Mouse (Mus musculus) brown adipose tissue, adult 24 weeks (tissue): Measurements from ENCODE around the gene Morc3. TPM values are rescaled to one million over a fixed set of nuclear protein-coding genes. Genes with fewer than 3 reads are reported as not detected.
"Not testable (repeated sequence)": the region's sequence is repeated elsewhere in the genome, so short reads cannot be mapped to it uniquely, and the experiment has no call there.

Experiments used
- H3K27ac ChIP-seq: fragments of 200-500 bp; replicated peaks from 2 replicates; pipeline ENCODE4 v1.5.1; 2012; ENCODE audit warnings: low read depth, mild to moderate bottlenecking, low read length
- H3K4me1 ChIP-seq: fragments of 200-500 bp; 2 replicates; pipeline ENCODE4 v1.6.1; 2012; ENCODE audit warnings: low read length, mixed read lengths; ENCODE audit not compliant: control insufficient read depth, insufficient read depth, insufficient read length
- H3K4me3 ChIP-seq: fragments of 200-500 bp; 2 replicates; pipeline ENCODE4 v1.5.1; 2012; ENCODE audit warnings: low read depth, mild to moderate bottlenecking, low read length, moderate library complexity; ENCODE audit not compliant: insufficient read depth
- polyA plus RNA-seq: library from polyadenylated mRNA; stranded (reverse); fragments of >200 nt; gene quantifications from 2 replicates; pipeline ENCODE4 v1.2.4, GENCODE M21; 2012; ENCODE audit not compliant: missing spikeins, insufficient read depth, insufficient read length

Gene Morc3
- polyA plus RNA-seq, 1 experiment: 9.4 TPM

GRCm38 (mm10) chr16:93807167-93807566 lies 24.8 kb upstream of the Morc3 start:
- peaks cover 3% of the 10 kb centered on the region; the same call in 1 of the 2 replicates for H3K4me1 ChIP-seq
- H3K27ac ChIP-seq: no peak overlapping the region
- H3K4me3 ChIP-seq: no peak overlapping the region

- Histone ChIP-seq H3K4me1 (peaks cover 3% of the 10 kb centered on the region; the same call in 1 of the 2 replicates), H3K4me3 (no peak overlapping the region), H3K27ac (no peak overlapping the region)
Observed at GRCm38 (mm10) chr16:93807961-93808554, 23.9 kb upstream of the Morc3 start.

GRCm38 (mm10) chr16:93815856-93816736 lies 15.8 kb upstream of the Morc3 start:
- peak overlapping the region; percentile 88 for H3K27ac ChIP-seq
- H3K4me3 ChIP-seq: peak overlapping the region; percentile 44
- peaks cover 4% of the 10 kb centered on the region; the same call in 1 of the 2 replicates for H3K4me1 ChIP-seq

GRCm38 (mm10) chr16:93816861-93817260 lies 15.1 kb upstream of the Morc3 start:
- Histone ChIP-seq H3K27ac (peak overlapping the region; percentile 88), H3K4me3 (peak overlapping the region; percentile 44), H3K4me1 (peaks cover 4% of the 10 kb centered on the region; the same call in 1 of the 2 replicates)

- H3K4me1 ChIP-seq: peaks cover 4% of the 10 kb centered on the region; the same call in 1 of the 2 replicates
- peak overlapping the region; percentile 88; the same call in 1 of the 2 replicates for H3K27ac ChIP-seq
- H3K4me3 ChIP-seq: no peak overlapping the region
Observed at GRCm38 (mm10) chr16:93817371-93817770, 14.6 kb upstream of the Morc3 start.

- Histone ChIP-seq H3K4me1 (peaks cover 4% of the 10 kb centered on the region; the same call in 1 of the 2 replicates), H3K27ac (peak overlapping the region; percentile 67), H3K4me3 (no peak overlapping the region)
Observed at GRCm38 (mm10) chr16:93818691-93819324, 13.1 kb upstream of the Morc3 start.

GRCm38 (mm10) chr16:93819325-93819696 lies 12.6 kb upstream of the Morc3 start:
- H3K4me1 ChIP-seq: peaks cover 4% of the 10 kb centered on the region; the same call in 1 of the 2 replicates
- no peak overlapping the region for H3K4me3 ChIP-seq
- peak overlapping the region; percentile 51 for H3K27ac ChIP-seq

- no peak overlapping the region for H3K27ac ChIP-seq
- H3K4me1 ChIP-seq: peaks cover 4% of the 10 kb centered on the region; the same call in 1 of the 2 replicates
- no peak overlapping the region for H3K4me3 ChIP-seq
Observed at GRCm38 (mm10) chr16:93820040-93820439, 11.9 kb upstream of the Morc3 start.

- Histone ChIP-seq H3K4me3 (no peak overlapping the region), H3K4me1 (peaks cover 4% of the 10 kb centered on the region; the same call in 1 of the 2 replicates), H3K27ac (no peak overlapping the region)
Observed at GRCm38 (mm10) chr16:93821706-93822105, 10.2 kb upstream of the Morc3 start.

- not testable (repeated sequence) for H3K4me3 ChIP-seq, H3K4me1 ChIP-seq, H3K27ac ChIP-seq
Observed at GRCm38 (mm10) chr16:93822433-93823225, 9.3 kb upstream of the Morc3 start.

GRCm38 (mm10) chr16:93824799-93825198 lies 7.1 kb upstream of the Morc3 start:
- Histone ChIP-seq H3K4me1 (no peaks in the 10 kb centered on the region), H3K27ac (no peak overlapping the region)

GRCm38 (mm10) chr16:93825463-93825862 lies 6.5 kb upstream of the Morc3 start:
- no peak overlapping the region for H3K4me3 ChIP-seq
- no peaks in the 10 kb centered on the region for H3K4me1 ChIP-seq
- no peak overlapping the region for H3K27ac ChIP-seq

More at GRCm38 (mm10) chr16:93824799-93825198, 7.1 kb upstream of the Morc3 start:
- H3K4me3 ChIP-seq: no peak overlapping the region

- H3K4me1 ChIP-seq: no peaks in the 10 kb centered on the region
- no peak overlapping the region for H3K4me3 ChIP-seq
- no peak overlapping the region for H3K27ac ChIP-seq
Observed at GRCm38 (mm10) chr16:93826054-93826453, 5.9 kb upstream of the Morc3 start.

GRCm38 (mm10) chr16:93826478-93826877 lies 5.4 kb upstream of the Morc3 start:
- H3K4me1 ChIP-seq, H3K4me3 ChIP-seq, H3K27ac ChIP-seq: not testable (repeated sequence)
